Comparison of ENCODE assay signal across 16 mouse cellular contexts in the genomic region with DNA sequence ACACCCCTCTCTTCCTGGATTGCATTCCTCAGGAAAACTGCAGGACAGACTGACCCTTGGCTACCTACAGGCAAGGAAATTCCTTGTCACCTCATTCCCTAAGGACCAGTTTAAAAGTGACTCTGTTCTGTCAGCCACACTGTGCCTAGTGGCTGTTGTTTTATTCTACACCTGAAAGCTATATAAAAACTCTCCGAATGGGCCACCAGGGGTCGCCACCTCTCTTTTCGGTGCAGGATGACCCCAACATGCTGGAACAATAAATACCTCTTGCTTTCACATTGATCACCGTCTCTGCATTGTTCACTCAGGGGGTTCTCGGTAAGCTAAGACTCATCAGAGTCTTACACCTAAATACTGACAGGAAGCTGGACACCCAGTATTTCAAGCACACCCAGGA.
A peak's percentile ranks its signal among the peaks of the same experiment; 100 is the strongest.
DNase-seq lines count a peak whose midpoint lies in the region; ATAC-seq and TF ChIP-seq lines count a peak whose summit lies in the region.
"Had no signal": no experiment of that assay in that cellular context is flagged by ENCODE, and none has a peak within 500 bp of the region (broad histone marks: within the 10 kb centered on the region; RNA-seq: fewer than 3 reads in every experiment).

No protein-coding gene starts in this region.

- H3K79me2 ChIP-seq in MEL (ENCODE audit: control insufficient read depth, insufficient read depth, low read length, poor library complexity), result no peaks in the 10 kb centered on the region

- no peaks in the 10 kb centered on the region for H3K9me3 ChIP-seq in forebrain, embryonic 14.5 days (replicated peaks; ENCODE audit: control insufficient read depth, low read length)
- no peaks in the 10 kb centered on the region for H3K9me3 ChIP-seq in forebrain, embryonic 16.5 days (ENCODE audit: control insufficient read depth, low read length)
- no peaks in the 10 kb centered on the region; the same call in 1 of the 2 replicates for H3K9me3 ChIP-seq in limb, embryonic 11.5 days (ENCODE audit: control insufficient read depth, low read length)
- H3K9me3 ChIP-seq in limb, embryonic 10.5 days (replicated peaks), result no peaks in the 10 kb centered on the region
- no peaks in the 10 kb centered on the region for H3K9me3 ChIP-seq in MEL (replicated peaks; ENCODE audit: insufficient read depth, low read length)
- 0 out of 2 replicates have a peak, but pooled peaks cover 4% of the 10 kb centered on the region for H3K9me3 ChIP-seq in embryonic facial prominence, embryonic 10.5 days
- H3K9me3 ChIP-seq: forebrain, embryonic 13.5 days had no signal

- H3K27me3 ChIP-seq in forebrain, embryonic 14.5 days (replicated peaks; ENCODE audit: control insufficient read depth, insufficient read depth, low read length), result no peaks in the 10 kb centered on the region
- no peaks in the 10 kb centered on the region for H3K27me3 ChIP-seq in forebrain, embryonic 16.5 days (replicated peaks; ENCODE audit: control insufficient read depth, insufficient read depth, low read length)
- no peaks in the 10 kb centered on the region for H3K27me3 ChIP-seq in limb, embryonic 11.5 days (ENCODE audit: control insufficient read depth, insufficient read depth, low read length)
- H3K27me3 ChIP-seq in limb, embryonic 10.5 days (ENCODE audit: low read depth, poor library complexity, severe bottlenecking), result no peaks in the 10 kb centered on the region
- no peaks in the 10 kb centered on the region for H3K27me3 ChIP-seq in MEL (ENCODE audit: control insufficient read depth in 1 of 2, insufficient read depth in 2 of 2, low read length in 2 of 2)
- H3K27me3 ChIP-seq in embryonic facial prominence, embryonic 10.5 days (replicated peaks; ENCODE audit: low read depth, poor library complexity, severe bottlenecking), result no peaks in the 10 kb centered on the region
- H3K27me3 ChIP-seq: forebrain, embryonic 13.5 days; midbrain, embryonic 12.5 days had no signal

- TF ChIP-seq CTCF in MEL (IDR thresholded peaks at IDR 0.05 in 2 of 3, conservative IDR thresholded peaks at IDR 0.05 in 1 of 3; ENCODE audit: control insufficient read depth in 1 of 3, insufficient read depth in 1 of 3, low read depth in 2 of 3, low read length in 3 of 3, poor library complexity in 1 of 3, severe bottlenecking in 1 of 3), result peak in 2 of 3 experiments; percentile 24 to 34; a peak in 3 of 6 replicates

- intact Hi-C loops in heart, postnatal 14 days (cut with DNase I), result no loop called here

- TF ChIP-seq EP300 in MEL (IDR thresholded peaks at IDR 0.05; ENCODE audit: low read depth in 1 of 2, low read length in 2 of 2), result no peak

- no peaks in the 10 kb centered on the region for H3K36me3 ChIP-seq in forebrain, embryonic 14.5 days (ENCODE audit: control insufficient read depth, insufficient read depth, low read length)
- no peaks in the 10 kb centered on the region for H3K36me3 ChIP-seq in forebrain, embryonic 16.5 days (ENCODE audit: control insufficient read depth, insufficient read depth)
- H3K36me3 ChIP-seq in limb, embryonic 11.5 days (ENCODE audit: control insufficient read depth, insufficient read depth, low read length), result no peaks in the 10 kb centered on the region
- H3K36me3 ChIP-seq in limb, embryonic 10.5 days, result no peaks in the 10 kb centered on the region
- H3K36me3 ChIP-seq in MEL (ENCODE audit: control insufficient read depth in 1 of 2, insufficient read depth in 2 of 2, low read length in 2 of 2), result no peaks in the 10 kb centered on the region
- H3K36me3 ChIP-seq in embryonic facial prominence, embryonic 10.5 days (replicated peaks), result no peaks in the 10 kb centered on the region
- H3K36me3 ChIP-seq: midbrain, embryonic 12.5 days had no signal

- no peak for ATAC-seq in forebrain, embryonic 14.5 days
- ATAC-seq in forebrain, embryonic 16.5 days, result no peak
- ATAC-seq in limb, embryonic 11.5 days (ENCODE audit: insufficient number of reproducible peaks, low FRiP score, low TSS enrichment, low read depth), result no peak
- ATAC-seq: forebrain, embryonic 13.5 days; liver, postnatal 0 days had no signal

- no peaks in the 10 kb centered on the region for H3K4me1 ChIP-seq in forebrain, embryonic 14.5 days (ENCODE audit: control insufficient read depth, insufficient read depth, low read length)
- no peaks in the 10 kb centered on the region for H3K4me1 ChIP-seq in forebrain, embryonic 16.5 days (replicated peaks; ENCODE audit: control insufficient read depth, insufficient read depth, low read length)
- no peaks in the 10 kb centered on the region for H3K4me1 ChIP-seq in limb, embryonic 11.5 days (ENCODE audit: control insufficient read depth, insufficient read depth, low read length)
- H3K4me1 ChIP-seq in limb, embryonic 10.5 days, result no peaks in the 10 kb centered on the region
- no peaks in the 10 kb centered on the region for H3K4me1 ChIP-seq in MEL (ENCODE audit: control insufficient read depth in 1 of 2, insufficient read depth in 2 of 2, low read length in 2 of 2)
- no peaks in the 10 kb centered on the region for H3K4me1 ChIP-seq in embryonic facial prominence, embryonic 10.5 days
- H3K4me1 ChIP-seq: forebrain, embryonic 13.5 days; midbrain, embryonic 12.5 days had no signal

- H3K27ac ChIP-seq in forebrain, embryonic 14.5 days (ENCODE audit: low read depth, low read length), result no peak overlapping the region
- H3K27ac ChIP-seq in forebrain, embryonic 16.5 days (ENCODE audit: low read length), result no peak overlapping the region
- H3K27ac ChIP-seq in limb, embryonic 11.5 days (replicated peaks; ENCODE audit: low read depth, low read length), result no peak overlapping the region
- no peak overlapping the region for H3K27ac ChIP-seq in limb, embryonic 10.5 days
- no peak overlapping the region for H3K27ac ChIP-seq in MEL (ENCODE audit: control insufficient read depth, low read depth, low read length)
- H3K27ac ChIP-seq in embryonic facial prominence, embryonic 10.5 days (replicated peaks), result no peak overlapping the region
- H3K27ac ChIP-seq: forebrain, embryonic 13.5 days; midbrain, embryonic 12.5 days had no signal

- WGBS in forebrain, embryonic 14.5 days, result 70% methylated on average over 5 of the region's 5 CpGs
- WGBS in forebrain, embryonic 16.5 days, result 66% methylated on average over 5 of the region's 5 CpGs
- WGBS in limb, embryonic 11.5 days, result 72% methylated on average over 5 of the region's 5 CpGs
- 79% methylated on average over 5 of the region's 5 CpGs for WGBS in limb, embryonic 10.5 days
- 78% methylated on average over 5 of the region's 5 CpGs for WGBS in embryonic facial prominence, embryonic 10.5 days

- no peak for TF ChIP-seq POLR2A in MEL (IDR thresholded peaks at IDR 0.05; ENCODE audit: control insufficient read depth in 1 of 2, insufficient read depth in 1 of 2, low read depth in 1 of 2, low read length in 2 of 2, poor library complexity in 1 of 2)

- DNase-seq in forebrain, embryonic 14.5 days (ENCODE audit: low spot score), result peak; percentile 1
- peak; percentile 22 for DNase-seq in limb, embryonic 11.5 days (ENCODE audit: low spot score)
- no peak for DNase-seq in limb, embryonic 10.5 days (ENCODE audit: low spot score)
- DNase-seq in MEL (ENCODE audit: low read depth, low spot score), result peak; percentile 5
- DNase-seq in embryonic facial prominence, embryonic 10.5 days (ENCODE audit: low spot score), result peak; percentile 29
- no peak for DNase-seq in gastrocnemius, postnatal 4 days (ENCODE audit: low spot score in 2 of 2)
- no peak for DNase-seq in heart, postnatal 14 days
- DNase-seq: heart, adult 18-20 months; heart, postnatal 4 days; kidney, postnatal 14 days; liver, postnatal 0 days; spleen, adult 18-20 months; thymus, adult 2 months had no signal

- H3K9ac ChIP-seq in forebrain, embryonic 14.5 days (ENCODE audit: low read length), result no peak overlapping the region
- no peak overlapping the region for H3K9ac ChIP-seq in forebrain, embryonic 16.5 days (replicated peaks; ENCODE audit: low read depth, low read length)
- no peak overlapping the region for H3K9ac ChIP-seq in limb, embryonic 11.5 days (ENCODE audit: low read length)
- H3K9ac ChIP-seq in MEL (ENCODE audit: control insufficient read depth, low read depth, low read length, poor library complexity, severe bottlenecking), result no peak overlapping the region
- H3K9ac ChIP-seq: forebrain, embryonic 13.5 days; liver, postnatal 0 days; midbrain, embryonic 12.5 days had no signal

- TF ChIP-seq RAD21 in MEL (IDR thresholded peaks at IDR 0.05; ENCODE audit: low read depth, low read length), result no peak; the same call in 1 of the 2 replicates

- H3K4me2 ChIP-seq in forebrain, embryonic 14.5 days (ENCODE audit: low read length), result no peak overlapping the region
- no peak overlapping the region for H3K4me2 ChIP-seq in forebrain, embryonic 16.5 days (ENCODE audit: low read length)
- no peak overlapping the region for H3K4me2 ChIP-seq in limb, embryonic 11.5 days (ENCODE audit: low read depth, severe bottlenecking)
- H3K4me2 ChIP-seq: forebrain, embryonic 13.5 days; midbrain, embryonic 12.5 days had no signal

- H3K4me3 ChIP-seq in forebrain, embryonic 14.5 days (ENCODE audit: low read depth, low read length), result no peak overlapping the region
- H3K4me3 ChIP-seq in forebrain, embryonic 16.5 days (replicated peaks; ENCODE audit: low read length), result no peak overlapping the region
- H3K4me3 ChIP-seq in limb, embryonic 11.5 days (ENCODE audit: low read depth, low read length), result no peak overlapping the region
- no peak overlapping the region for H3K4me3 ChIP-seq in limb, embryonic 10.5 days
- no peak overlapping the region for H3K4me3 ChIP-seq in MEL (ENCODE audit: control insufficient read depth in 1 of 2, insufficient read depth in 1 of 2, low read depth in 2 of 2, low read length in 2 of 2)
- no peak overlapping the region for H3K4me3 ChIP-seq in embryonic facial prominence, embryonic 10.5 days
- H3K4me3 ChIP-seq: forebrain, embryonic 13.5 days; midbrain, embryonic 12.5 days had no signal

TF ChIP-seq in MEL, 35 proteins besides CTCF, POLR2A, EP300 and RAD21 (continues in another document):
- TF ChIP-seq MYB (IDR thresholded peaks at IDR 0.05; ENCODE audit: low read depth, low read length) (no peak), ELF1 (IDR thresholded peaks at IDR 0.05; ENCODE audit: low read depth, low read length) (no peak), HCFC1 (IDR thresholded peaks at IDR 0.05; ENCODE audit: low read depth, low read length) (no peak), RCOR1 (IDR thresholded peaks at IDR 0.05; ENCODE audit: low read depth, low read length) (no peak), TAL1 (IDR thresholded peaks at IDR 0.05; ENCODE audit: low read length) (no peak), UBTF (IDR thresholded peaks at IDR 0.05; ENCODE audit: borderline replicate concordance, insufficient read depth, low read depth, low read length) (no peak), ZNF384 (IDR thresholded peaks at IDR 0.05; ENCODE audit: low read depth, low read length) (no peak), E2F4 (IDR thresholded peaks at IDR 0.05; ENCODE audit: borderline replicate concordance, low read depth, low read length) (no peak), MEF2A (IDR thresholded peaks at IDR 0.05; ENCODE audit: extremely low read depth, insufficient replicate concordance, low read depth, low read length, poor library complexity, severe bottlenecking) (no peak), USF2 (IDR thresholded peaks at IDR 0.05; ENCODE audit: borderline replicate concordance in 1 of 2, insufficient read depth in 1 of 2, low read depth in 1 of 2, low read length in 2 of 2) (no peak), POLR2AphosphoS5 (IDR thresholded peaks at IDR 0.05; ENCODE audit: borderline replicate concordance, low read depth, low read length) (no peak)

Comparison
In these comparisons a context has a peak if more than half of its experiments do, and no peak if none do; other contexts are left out.
1. DNase-seq: peak in forebrain, embryonic 14.5 days (single experiment), limb, embryonic 11.5 days (single experiment), MEL (single experiment) and embryonic facial prominence, embryonic 10.5 days (single experiment); none in limb, embryonic 10.5 days (single experiment), gastrocnemius, postnatal 4 days (0 of 2) and heart, postnatal 14 days (0 of 2).